Mouse (Mus musculus): ENCODE measurements around the gene Acoxl. TPM values are rescaled to one million over a fixed set of nuclear protein-coding genes. Genes with fewer than 3 reads are reported as not detected.

Acoxl gene
- polyA plus RNA-seq, 1 experiment from 2014 or later = not detected

DNA sequence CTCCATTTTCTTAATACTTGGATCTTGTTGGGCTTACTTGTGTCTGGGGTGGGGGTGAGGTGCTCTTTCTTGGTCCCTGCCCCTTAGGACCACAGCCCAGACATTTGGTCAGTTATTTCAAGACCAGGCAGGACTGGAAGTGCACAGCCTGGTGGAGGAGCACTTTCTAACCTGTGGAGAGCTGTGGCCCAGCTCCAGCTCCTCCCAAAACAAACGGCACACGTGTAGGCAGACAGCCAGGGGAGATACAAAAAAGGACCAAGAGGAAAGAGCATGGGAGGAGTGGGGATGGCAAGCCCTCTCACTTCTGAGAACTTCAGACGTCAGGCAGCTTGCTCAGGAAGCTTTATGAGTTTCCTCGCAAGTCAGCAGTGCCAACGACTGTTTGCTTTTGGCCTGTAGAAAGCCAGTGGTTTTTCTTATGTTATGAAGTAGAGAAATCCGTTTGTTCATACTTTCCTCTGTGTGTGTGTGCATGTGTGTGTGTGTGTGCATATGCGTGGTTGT, 321.0 kb downstream of the Acoxl start:
- Histone ChIP-seq H3K4me1 (peaks cover 11% of the 10 kb centered on the region), H3K27ac (replicated peaks) (no peak overlapping the region), H3K27me3 (no peaks in the 10 kb centered on the region), H3K36me3 (peaks cover 27% of the 10 kb centered on the region), H3K4me2 (replicated peaks) (no peak overlapping the region), H3K4me3 (no peak overlapping the region), H3K9me3 (no peaks in the 10 kb centered on the region), H3K9ac (replicated peaks) (no peak overlapping the region)
- no peak for ATAC-seq (ENCODE audit: low FRiP score, low read depth)
- 84% methylated on average over 7 of the region's 7 CpGs for WGBS

GRCm38 (mm10) chr2:128163177-128163576, 324.5 kb downstream of the Acoxl start:
- Histone ChIP-seq H3K9ac (replicated peaks) (no peak overlapping the region), H3K27me3 (no peaks in the 10 kb centered on the region), H3K36me3 (peaks cover 13% of the 10 kb centered on the region), H3K4me3 (no peak overlapping the region), H3K4me1 (peaks cover 7% of the 10 kb centered on the region; the same call in 1 of the 2 replicates), H3K9me3 (no peaks in the 10 kb centered on the region), H3K4me2 (replicated peaks) (no peak overlapping the region), H3K27ac (replicated peaks) (no peak overlapping the region)
- 89% methylated on average over 8 of the region's 8 CpGs for WGBS
- no peak for ATAC-seq (ENCODE audit: low FRiP score, low read depth)

GRCm38 (mm10) chr2:128166623-128167423, 328.1 kb downstream of the Acoxl start:
- ATAC-seq (ENCODE audit: low FRiP score, low read depth) = no peak
- no peak overlapping the region for H3K27ac ChIP-seq (replicated peaks)
- 72% methylated on average over 13 of the region's 13 CpGs for WGBS
- peaks cover 7% of the 10 kb centered on the region; the same call in 1 of the 2 replicates for H3K4me1 ChIP-seq
- H3K9ac ChIP-seq (replicated peaks) = no peak overlapping the region
- H3K4me3 ChIP-seq = no peak overlapping the region
- no peaks in the 10 kb centered on the region for H3K27me3 ChIP-seq
- H3K9me3 ChIP-seq = no peaks in the 10 kb centered on the region
- H3K4me2 ChIP-seq (replicated peaks) = no peak overlapping the region
- H3K36me3 ChIP-seq = no peaks in the 10 kb centered on the region

- peaks cover 7% of the 10 kb centered on the region; the same call in 1 of the 2 replicates for H3K4me1 ChIP-seq
- H3K27me3 ChIP-seq = no peaks in the 10 kb centered on the region
- H3K4me3 ChIP-seq = no peak overlapping the region
- no peak for ATAC-seq (ENCODE audit: low FRiP score, low read depth)
- H3K36me3 ChIP-seq = no peaks in the 10 kb centered on the region
- H3K27ac ChIP-seq (replicated peaks) = no peak overlapping the region
- no peaks in the 10 kb centered on the region for H3K9me3 ChIP-seq
- WGBS = 96% methylated on average over 12 of the region's 12 CpGs
- H3K9ac ChIP-seq (replicated peaks) = no peak overlapping the region
- no peak overlapping the region for H3K4me2 ChIP-seq (replicated peaks)
These were observed 329.3 kb downstream of the Acoxl start for GRCm38 (mm10) chr2:128167930-128168329.

- H3K36me3 ChIP-seq = no peaks in the 10 kb centered on the region
- no peaks in the 10 kb centered on the region for H3K9me3 ChIP-seq
- H3K4me3 ChIP-seq = no peak overlapping the region
- peaks cover 7% of the 10 kb centered on the region; the same call in 1 of the 2 replicates for H3K4me1 ChIP-seq
- no peak overlapping the region for H3K4me2 ChIP-seq (replicated peaks)
- 83% methylated on average over 5 of the region's 5 CpGs for WGBS
- H3K27me3 ChIP-seq = no peaks in the 10 kb centered on the region; the same call in 1 of the 2 replicates
- no peak overlapping the region for H3K9ac ChIP-seq (replicated peaks)
- ATAC-seq (ENCODE audit: low FRiP score, low read depth) = no peak
- H3K27ac ChIP-seq (replicated peaks) = no peak overlapping the region
These were observed 330.8 kb downstream of the Acoxl start for GRCm38 (mm10) chr2:128169486-128169885.

DNA sequence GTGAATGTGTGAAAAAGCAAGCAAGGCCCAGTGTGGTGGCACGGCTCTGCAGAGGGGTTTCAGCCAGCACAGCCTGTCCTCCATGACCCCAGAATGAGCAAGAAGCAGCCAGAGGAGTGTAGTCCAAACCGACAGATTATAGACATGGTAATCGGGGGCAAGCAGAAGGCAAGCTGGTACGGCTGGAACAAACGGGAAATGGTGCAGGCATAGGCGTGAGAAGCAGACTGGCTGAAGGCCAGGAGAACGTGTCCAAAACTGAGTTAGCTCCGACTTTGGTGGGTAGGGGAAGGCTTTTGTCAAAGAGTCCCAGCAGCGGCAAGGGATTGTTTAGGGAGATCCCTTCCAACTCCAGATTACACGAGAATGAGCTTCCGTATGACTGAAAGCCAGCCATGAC, 331.3 kb downstream of the Acoxl start:
- 90% methylated on average over 11 of the region's 11 CpGs for WGBS
- Histone ChIP-seq H3K4me2 (replicated peaks) (no peak overlapping the region), H3K9me3 (no peaks in the 10 kb centered on the region), H3K36me3 (no peaks in the 10 kb centered on the region), H3K27ac (replicated peaks) (no peak overlapping the region), H3K4me3 (no peak overlapping the region), H3K9ac (replicated peaks) (no peak overlapping the region), H3K4me1 (peaks cover 7% of the 10 kb centered on the region; the same call in 1 of the 2 replicates), H3K27me3 (no peaks in the 10 kb centered on the region; the same call in 1 of the 2 replicates)
- ATAC-seq (ENCODE audit: low FRiP score, low read depth) = no peak

DNA sequence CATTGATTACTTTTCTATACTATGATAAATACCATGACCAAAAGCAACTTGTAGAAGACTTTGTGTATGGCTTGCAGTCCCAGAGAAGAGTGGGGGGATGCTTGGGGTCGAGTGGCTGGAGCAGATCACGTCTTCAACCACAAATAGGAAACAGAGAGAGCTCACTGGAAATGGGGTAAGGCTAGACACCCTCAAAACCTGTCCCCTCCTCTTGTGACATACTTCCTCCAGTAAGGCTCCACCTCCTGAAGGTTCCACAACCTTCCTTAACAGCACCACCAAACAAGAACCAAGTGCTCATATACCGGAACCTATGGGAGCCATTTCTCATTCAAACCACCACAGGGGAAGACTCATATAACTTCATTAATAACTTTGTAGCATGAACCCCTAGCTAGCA, 331.9 kb downstream of the Acoxl start:
- Histone ChIP-seq H3K9ac (replicated peaks) (no peak overlapping the region), H3K4me3 (no peak overlapping the region), H3K36me3 (no peaks in the 10 kb centered on the region), H3K27me3 (no peaks in the 10 kb centered on the region; the same call in 1 of the 2 replicates), H3K4me2 (replicated peaks) (no peak overlapping the region), H3K27ac (replicated peaks) (no peak overlapping the region), H3K4me1 (peaks cover 7% of the 10 kb centered on the region; the same call in 1 of the 2 replicates), H3K9me3 (no peaks in the 10 kb centered on the region)
- no peak for ATAC-seq (ENCODE audit: low FRiP score, low read depth)
- 89% methylated on average over 3 of the region's 3 CpGs for WGBS

GRCm38 (mm10) chr2:128172266-128172665, 333.6 kb downstream of the Acoxl start:
- 95% methylated on average over 5 of the region's 5 CpGs for WGBS
- Histone ChIP-seq H3K36me3 (no peaks in the 10 kb centered on the region), H3K4me3 (no peak overlapping the region), H3K27me3 (no peaks in the 10 kb centered on the region; the same call in 1 of the 2 replicates), H3K9ac (replicated peaks) (no peak overlapping the region), H3K4me1 (peaks cover 9% of the 10 kb centered on the region), H3K4me2 (replicated peaks) (no peak overlapping the region), H3K9me3 (no peaks in the 10 kb centered on the region), H3K27ac (replicated peaks) (no peak overlapping the region)
- ATAC-seq (ENCODE audit: low FRiP score, low read depth) = no peak

Small RNAs within 50 kb of the gene (microRNA-seq; reads per million reads assigned to microRNA genes)
- gene Gm22411 = not detected

Other genes with a start within 250 kb of the Acoxl start
- gene Mal, start 182.2 kb upstream of the Acoxl start, polyA plus RNA-seq (2016; fragmentation: Nextera tagmentation; extraction: Ambion mirVana) = 0.88 and 1.2 TPM in 2 replicates
- gene Mall, start 108.9 kb upstream of the Acoxl start, polyA plus RNA-seq (2016; fragmentation: Nextera tagmentation; extraction: Ambion mirVana) = 0.63 and 0.74 TPM in 2 replicates
- 31.7 and 33.3 TPM in 2 replicates for gene Nphp1, start 50.0 kb upstream of the Acoxl start, polyA plus RNA-seq (2016; fragmentation: Nextera tagmentation; extraction: Ambion mirVana)
- 30.6 and 31.7 TPM in 2 replicates for gene Mtln, start 46.4 kb upstream of the Acoxl start, polyA plus RNA-seq (2016; fragmentation: Nextera tagmentation; extraction: Ambion mirVana)
- gene Bub1, start 7.0 kb upstream of the Acoxl start, polyA plus RNA-seq (2016; fragmentation: Nextera tagmentation; extraction: Ambion mirVana) = 67.6 and 68.3 TPM in 2 replicates

Measured in midbrain, embryonic 12.5 days (tissue).